Mouse (Mus musculus) midbrain, embryonic 11.5 days (tissue): ENCODE data around the gene Pdlim7. TPM values are rescaled to one million over a fixed set of nuclear protein-coding genes. Genes with fewer than 3 reads are reported as not detected.

Source experiments
- ATAC-seq: fragments of 200-750 bp; cut with Nextera tagmentation; 2 replicates; pipeline ENCODE4 v1.8.0; 2017; ENCODE audit warnings: moderate TSS enrichment, moderate library complexity; ENCODE audit not compliant: low FRiP score
- DNase-seq: peaks from one replicate; pipeline ENCODE4 v3.0.0; 2015; ENCODE audit warnings: low spot score; ENCODE audit errors: missing footprints
- H3K27ac ChIP-seq: fragments of 300-500 bp; sonication (generic); 2 replicates; pipeline ENCODE4 v1.5.1; 2014; ENCODE audit warnings: low read depth, low read length
- H3K27me3 ChIP-seq: fragments of 300-500 bp; sonication (generic); 2 replicates; pipeline ENCODE4 v1.6.1; 2014; ENCODE audit warnings: mild to moderate bottlenecking, low read length, moderate library complexity, mixed read lengths; ENCODE audit not compliant: control insufficient read depth, insufficient read depth
- H3K36me3 ChIP-seq: fragments of 300-500 bp; sonication (generic); 2 replicates; pipeline ENCODE4 v1.6.1; 2014; ENCODE audit warnings: mild to moderate bottlenecking, low read length, moderate library complexity, mixed read lengths; ENCODE audit not compliant: control insufficient read depth, insufficient read depth
- H3K4me1 ChIP-seq: fragments of 300-500 bp; sonication (generic); 2 replicates; pipeline ENCODE4 v1.6.1; 2014; ENCODE audit warnings: low read length; ENCODE audit not compliant: control insufficient read depth, insufficient read depth
- H3K4me2 ChIP-seq: fragments of 300-500 bp; sonication (generic); 2 replicates; pipeline ENCODE4 v1.6.1; 2014; ENCODE audit warnings: mild to moderate bottlenecking, moderate library complexity
- H3K4me3 ChIP-seq: fragments of 300-500 bp; sonication (generic); 2 replicates; pipeline ENCODE4 v1.5.1; 2014; ENCODE audit warnings: low read depth, low read length
- H3K9ac ChIP-seq: fragments of 300-500 bp; sonication (generic); 2 replicates; pipeline ENCODE4 v1.6.1; 2014; ENCODE audit warnings: low read length
- H3K9me3 ChIP-seq: fragments of 300-500 bp; sonication (generic); 2 replicates; pipeline ENCODE4 v1.6.1; 2016; ENCODE audit warnings: low read length; ENCODE audit not compliant: control insufficient read depth
- WGBS: fragments of 180-500 bp; shearing (Covaris S2); extraction: QIAGEN DNeasy Blood & Tissue Kit; methylation state at CpG from one replicate; pipeline ENCODE4 v1.1.7; 2014; 5-methylcytosine and 5-hydroxymethylcytosine counted together
- polyA plus RNA-seq: library from polyadenylated mRNA; unstranded; fragments of >200 nt; fragmentation: Nextera tagmentation; extraction: Ambion mirVana; gene quantifications from 2 replicates; pipeline ENCODE4 v1.2.1, GENCODE M21; 2014

Gene Pdlim7
- polyA plus RNA-seq, 1 experiment from 2014 or later = 140 TPM

GRCm38 (mm10) chr13:55540933-55541332 lies 27.5 kb upstream of the Pdlim7 start:
- DNase-seq = no peak

DNA sequence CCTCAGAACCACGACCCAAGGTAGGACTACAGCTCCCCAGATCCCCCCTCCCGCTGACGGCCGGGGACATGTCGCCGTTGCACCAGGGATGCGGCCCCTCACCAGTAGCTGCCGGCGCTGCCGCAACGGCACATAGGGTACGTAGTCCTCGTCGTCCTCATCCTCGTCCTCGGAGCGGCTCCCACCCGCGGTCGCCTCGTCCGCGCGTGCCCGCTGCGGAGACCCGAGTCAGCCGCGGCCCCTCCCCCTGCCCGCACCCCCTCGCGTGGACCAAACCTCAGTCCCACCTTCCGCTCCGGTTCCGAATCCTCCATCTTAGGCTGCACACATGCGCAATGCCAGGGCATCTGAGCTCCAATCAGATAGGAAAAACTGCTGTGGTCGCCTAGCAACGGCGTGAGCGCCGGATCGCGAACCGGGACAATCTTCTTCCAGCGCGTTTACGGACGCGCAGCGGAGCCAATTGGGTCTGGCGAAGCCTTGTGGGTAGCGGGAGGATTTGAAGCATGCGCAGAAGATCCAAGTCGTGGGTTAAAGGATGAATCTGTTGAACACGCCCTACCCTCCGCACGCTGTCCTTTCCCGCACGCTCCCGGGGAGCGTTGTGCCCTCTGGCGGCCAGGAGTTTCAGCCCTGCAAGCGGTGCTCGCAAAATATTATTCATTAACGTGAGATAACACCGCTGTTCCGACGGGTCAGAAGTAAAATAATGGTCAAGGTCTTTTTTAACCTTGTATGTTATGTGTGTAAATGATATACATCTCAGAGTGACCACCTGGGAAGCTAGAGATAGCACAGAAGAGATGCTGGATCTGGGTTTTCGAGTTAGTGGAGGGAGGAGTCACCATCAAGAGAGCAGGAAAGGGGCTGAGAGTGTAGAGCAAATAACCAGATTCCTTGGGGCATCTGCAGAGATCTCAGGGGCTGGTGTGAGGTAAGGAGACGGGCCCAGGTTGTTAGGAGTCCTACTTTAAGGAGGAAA lies 23.0 kb upstream of the Pdlim7 start, which contains the start of gene Ddx41:
Gene Ddx41 (minus strand): TSS at position 465 of the 982 bp plus-strand sequence.
- H3K9me3 ChIP-seq = no peaks in the 10 kb centered on the region
- ATAC-seq = peak; percentile 98
- H3K36me3 ChIP-seq = peaks cover 25% of the 10 kb centered on the region
- no peak within 1 kb of the TSS for H3K27ac ChIP-seq
- H3K4me3 ChIP-seq = peak within 1 kb of the TSS; percentile 94
- WGBS = 1% methylated on average over 70 of the region's 70 CpGs
- H3K4me2 ChIP-seq = peak within 1 kb of the TSS; percentile 97
- peak; percentile 99 for DNase-seq
- H3K4me1 ChIP-seq = peaks cover 6% of the 10 kb centered on the region
- peak within 1 kb of the TSS; percentile 84 for H3K9ac ChIP-seq
- no peaks in the 10 kb centered on the region for H3K27me3 ChIP-seq

More at GRCm38 (mm10) chr13:55540933-55541332, 27.5 kb upstream of the Pdlim7 start:
- Histone ChIP-seq H3K9me3 (no peaks in the 10 kb centered on the region), H3K27ac (no peak overlapping the region), H3K27me3 (no peaks in the 10 kb centered on the region), H3K4me1 (no peaks in the 10 kb centered on the region), H3K4me2 (no peak overlapping the region), H3K4me3 (no peak overlapping the region), H3K36me3 (peaks cover 26% of the 10 kb centered on the region), H3K9ac (no peak overlapping the region)
- 94% methylated on average over 2 of the region's 2 CpGs for WGBS
- no peak for ATAC-seq

DNA sequence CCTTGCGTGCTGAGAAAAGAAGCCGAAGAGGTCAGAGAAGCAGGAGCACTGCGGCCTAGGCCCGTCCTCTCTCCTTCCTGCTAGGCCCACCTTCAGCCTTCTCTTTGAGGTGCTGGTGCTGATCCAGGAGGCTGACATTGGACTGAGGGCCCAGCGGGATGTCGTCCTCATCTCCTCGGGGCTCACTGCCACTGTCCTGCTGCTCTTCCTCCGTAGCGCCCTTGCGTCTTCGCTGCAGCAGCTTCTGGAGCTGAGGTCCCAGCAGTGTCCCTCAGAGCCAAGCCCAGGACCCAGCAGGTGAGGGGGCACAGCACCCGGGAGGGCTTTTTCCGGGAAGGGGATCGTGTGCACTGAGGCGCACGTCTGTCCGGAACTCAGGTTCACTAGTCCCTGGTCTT lies 22.3 kb upstream of the Pdlim7 start:
- Histone ChIP-seq H3K27me3 (no peaks in the 10 kb centered on the region), H3K4me2 (peak overlapping the region; percentile 97), H3K4me1 (peaks cover 6% of the 10 kb centered on the region), H3K9ac (peak overlapping the region; percentile 84), H3K4me3 (peak overlapping the region; percentile 94), H3K36me3 (peaks cover 26% of the 10 kb centered on the region), H3K27ac (no peak overlapping the region), H3K9me3 (no peaks in the 10 kb centered on the region)
- DNase-seq (no peak), ATAC-seq (no peak; the same call in 1 of the 2 replicates)
- 22% methylated on average over 17 of the region's 17 CpGs for WGBS

DNA sequence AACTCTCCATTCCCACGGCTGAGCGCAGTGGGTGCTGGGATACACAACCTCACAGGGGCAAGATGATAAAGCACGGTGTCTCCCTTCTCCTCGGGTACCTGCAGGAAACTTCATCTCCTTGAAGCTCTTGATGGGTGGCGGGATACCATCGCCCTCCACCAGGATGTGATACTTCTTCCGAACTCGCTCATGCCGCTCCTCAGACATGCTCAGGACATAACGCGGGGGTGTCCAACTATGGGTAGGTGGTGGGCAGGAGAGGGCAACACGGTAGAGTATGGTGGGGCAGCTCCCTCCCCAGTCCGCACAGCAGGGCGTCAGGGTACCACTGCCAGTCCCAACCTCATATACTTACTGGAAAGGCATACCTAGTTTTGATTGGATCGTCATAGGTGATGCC lies 21.7 kb upstream of the Pdlim7 start:
- Histone ChIP-seq H3K4me3 (peak overlapping the region; percentile 94; the same call in 1 of the 2 replicates), H3K27me3 (no peaks in the 10 kb centered on the region), H3K9me3 (no peaks in the 10 kb centered on the region), H3K4me2 (peak overlapping the region; percentile 97), H3K27ac (no peak overlapping the region), H3K36me3 (peaks cover 32% of the 10 kb centered on the region), H3K9ac (no peak overlapping the region), H3K4me1 (peaks cover 6% of the 10 kb centered on the region)
- WGBS = 93% methylated on average over 15 of the region's 15 CpGs
- ATAC-seq (no peak), DNase-seq (no peak)

- DNase-seq = no peak
- peaks cover 29% of the 10 kb centered on the region for H3K36me3 ChIP-seq
- H3K4me1 ChIP-seq = no peaks in the 10 kb centered on the region
- H3K4me2 ChIP-seq = no peak within 1 kb of the TSS
- no peak for ATAC-seq
- 89% methylated on average over 8 of the region's 8 CpGs for WGBS
- no peaks in the 10 kb centered on the region for H3K27me3 ChIP-seq
- H3K27ac ChIP-seq = no peak within 1 kb of the TSS
- no peak within 1 kb of the TSS for H3K4me3 ChIP-seq
- no peak within 1 kb of the TSS for H3K9ac ChIP-seq
- H3K9me3 ChIP-seq = no peaks in the 10 kb centered on the region
Measured at GRCm38 (mm10) chr13:55529198-55529915, 15.9 kb upstream of the Pdlim7 start, which contains the start of gene Dok3. Gene Dok3, minus strand, starts transcription at chr13:55529296.

DNA sequence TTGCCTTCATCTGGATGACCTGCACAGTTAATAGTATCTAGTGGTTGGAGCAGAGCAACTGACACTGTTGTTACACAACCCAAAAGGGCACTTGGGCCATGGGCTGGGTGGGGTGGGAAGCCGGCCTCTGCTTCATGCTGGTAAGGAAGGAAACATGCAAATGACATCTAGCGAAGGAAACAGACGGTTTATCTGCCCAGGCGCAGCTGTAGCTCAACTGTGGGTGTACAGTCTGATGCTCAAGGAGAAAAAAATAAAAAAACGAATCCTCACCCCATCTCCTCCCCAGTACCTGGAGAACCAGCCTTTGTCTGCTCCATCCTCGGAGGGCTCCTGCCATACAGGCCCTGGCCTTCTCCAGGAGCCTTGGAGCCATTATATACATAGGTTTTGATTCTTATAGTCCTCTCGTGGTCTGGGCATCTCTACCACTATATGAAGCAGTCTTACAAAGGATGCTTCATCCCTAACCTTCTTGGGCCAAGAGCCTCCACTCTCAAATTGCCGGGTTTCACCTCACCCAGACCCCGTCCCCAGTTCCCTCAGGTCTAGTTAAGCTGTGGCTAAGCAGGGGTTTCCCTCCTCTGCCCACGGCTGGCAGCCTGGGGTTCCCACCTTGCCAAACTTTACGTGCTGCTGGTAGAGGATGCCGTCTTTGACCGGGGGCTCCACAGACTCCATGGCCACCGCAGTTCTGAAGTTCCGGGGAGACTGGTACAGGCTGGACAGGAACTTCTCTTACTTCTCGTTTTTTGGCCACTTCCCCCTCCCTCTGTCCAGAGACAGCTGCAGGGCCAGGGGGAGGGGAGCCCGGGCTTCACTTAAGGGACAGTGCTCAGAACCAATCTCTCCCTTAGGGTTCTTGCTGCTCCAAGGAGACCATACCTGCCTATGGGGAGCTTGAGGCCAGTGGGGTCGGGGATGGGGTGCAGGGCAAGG lies 14.6 kb upstream of the Pdlim7 start:
- no peak overlapping the region for H3K27ac ChIP-seq
- 84% methylated on average over 18 of the region's 18 CpGs for WGBS
- H3K4me1 ChIP-seq = no peaks in the 10 kb centered on the region
- H3K27me3 ChIP-seq = no peaks in the 10 kb centered on the region
- H3K9me3 ChIP-seq = no peaks in the 10 kb centered on the region
- H3K4me2 ChIP-seq = no peak overlapping the region
- no peak for DNase-seq
- H3K36me3 ChIP-seq = peaks cover 22% of the 10 kb centered on the region
- H3K9ac ChIP-seq = no peak overlapping the region
- H3K4me3 ChIP-seq = no peak overlapping the region
- ATAC-seq = no peak

- H3K4me1 ChIP-seq = no peaks in the 10 kb centered on the region
- H3K4me3 ChIP-seq = no peak overlapping the region
- no peak overlapping the region for H3K9ac ChIP-seq
- no peak overlapping the region for H3K27ac ChIP-seq
- peaks cover 20% of the 10 kb centered on the region for H3K36me3 ChIP-seq
- H3K9me3 ChIP-seq = no peaks in the 10 kb centered on the region
- no peak for DNase-seq
- H3K27me3 ChIP-seq = no peaks in the 10 kb centered on the region
- H3K4me2 ChIP-seq = no peak overlapping the region
- no peak for ATAC-seq
- WGBS = 88% methylated on average over 16 of the region's 16 CpGs
Measured at GRCm38 (mm10) chr13:55527212-55527611, 13.7 kb upstream of the Pdlim7 start.

DNA sequence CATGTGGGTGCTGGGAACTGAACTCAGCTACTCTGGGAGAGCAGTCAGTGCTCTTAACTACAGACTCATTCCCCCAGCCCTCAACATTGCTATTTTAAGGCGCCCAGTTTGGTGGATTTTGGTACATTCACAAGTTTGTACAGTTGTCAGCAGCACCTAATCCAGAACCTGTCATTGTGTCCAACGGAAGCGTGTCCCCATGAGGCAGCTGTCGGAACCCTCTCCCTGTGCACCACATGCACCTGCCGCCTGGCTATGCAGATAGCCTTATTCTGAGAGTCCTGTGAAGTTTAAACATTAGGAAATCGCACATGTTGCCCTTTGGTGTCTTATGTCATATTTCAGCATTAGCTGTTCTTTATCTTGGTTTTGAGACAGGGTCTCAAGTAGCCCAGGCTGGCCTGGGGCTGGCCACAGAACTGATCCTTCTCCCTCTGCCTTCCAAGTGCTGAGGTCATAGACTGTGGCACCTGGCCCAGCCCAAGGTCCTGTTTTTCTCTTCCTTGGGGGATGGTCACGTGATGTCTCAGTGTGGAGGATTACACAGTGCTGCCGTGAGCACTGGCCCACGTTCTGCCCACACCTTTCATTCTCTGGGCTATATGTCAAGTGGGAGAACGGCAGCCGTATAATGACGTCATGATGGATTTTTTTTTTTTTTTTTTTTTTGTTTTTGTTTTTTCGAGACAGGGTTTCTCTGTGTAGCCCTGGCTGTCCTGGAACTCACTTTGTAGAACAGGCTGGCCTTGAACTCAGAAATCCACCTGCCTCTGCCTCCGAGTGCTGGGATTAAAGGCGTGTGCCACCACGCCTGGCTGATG lies 12.5 kb upstream of the Pdlim7 start:
- H3K36me3 ChIP-seq = peaks cover 10% of the 10 kb centered on the region
- H3K27me3 ChIP-seq = no peaks in the 10 kb centered on the region
- H3K9ac ChIP-seq = no peak overlapping the region
- H3K27ac ChIP-seq = no peak overlapping the region
- WGBS = 84% methylated on average over 15 of the region's 16 CpGs
- H3K4me2 ChIP-seq = no peak overlapping the region
- no peak overlapping the region for H3K4me3 ChIP-seq
- no peaks in the 10 kb centered on the region for H3K9me3 ChIP-seq
- no peaks in the 10 kb centered on the region for H3K4me1 ChIP-seq
- DNase-seq = no peak
- ATAC-seq = no peak
